Mouse (Mus musculus) midbrain, embryonic 15.5 days (tissue): ENCODE data around the gene Mex3a. TPM values are rescaled to one million over a fixed set of nuclear protein-coding genes. Genes with fewer than 3 reads are reported as not detected.

ENCODE experiments used
- ATAC-seq: fragments of 200-750 bp; cut with Nextera tagmentation; replicated peaks from 2 replicates; pipeline ENCODE4 v1.8.0; 2017; ENCODE audit warnings: moderate TSS enrichment
- H3K27ac ChIP-seq: fragments of 300-500 bp; sonication (generic); 2 replicates; pipeline ENCODE4 v1.5.1; 2015; ENCODE audit warnings: mild to moderate bottlenecking, inconsistent platforms
- H3K27me3 ChIP-seq: fragments of 300-500 bp; sonication (generic); replicated peaks from 2 replicates; pipeline ENCODE4 v1.6.1; 2015; ENCODE audit warnings: inconsistent platforms
- H3K36me3 ChIP-seq: fragments of 300-500 bp; sonication (generic); replicated peaks from 2 replicates; pipeline ENCODE4 v1.6.1; 2015; ENCODE audit warnings: inconsistent platforms
- H3K4me1 ChIP-seq: fragments of 300-500 bp; sonication (generic); 2 replicates; pipeline ENCODE4 v1.6.1; 2015; ENCODE audit warnings: inconsistent platforms
- H3K4me2 ChIP-seq: fragments of 300-500 bp; sonication (generic); 2 replicates; pipeline ENCODE4 v1.6.1; 2015; ENCODE audit warnings: inconsistent platforms, mild to moderate bottlenecking, moderate library complexity
- H3K4me3 ChIP-seq: fragments of 300-500 bp; sonication (generic); 2 replicates; pipeline ENCODE4 v1.5.1; 2015; ENCODE audit warnings: mild to moderate bottlenecking, inconsistent platforms
- H3K9ac ChIP-seq: fragments of 300-500 bp; sonication (generic); 2 replicates; pipeline ENCODE4 v1.6.1; 2015; ENCODE audit warnings: mild to moderate bottlenecking, inconsistent platforms
- H3K9me3 ChIP-seq: fragments of 300-500 bp; sonication (generic); 2 replicates; pipeline ENCODE4 v1.6.1; 2016; ENCODE audit warnings: inconsistent platforms
- WGBS: fragments of 180-500 bp; shearing (Covaris S2); methylation state at CpG from one replicate; pipeline ENCODE4 v1.1.7; 2015; ENCODE audit warnings: mixed read lengths; 5-methylcytosine and 5-hydroxymethylcytosine counted together
- polyA plus RNA-seq: library from polyadenylated mRNA; unstranded; fragments of >200 nt; fragmentation: Nextera tagmentation; extraction: Ambion mirVana; gene quantifications from 2 replicates; pipeline ENCODE4 v1.2.1, GENCODE M21; 2015

Gene Mex3a
- polyA plus RNA-seq, 1 experiment from 2014 or later = 37.0 TPM

- 88% methylated on average over 7 of the region's 7 CpGs for WGBS
- Histone ChIP-seq H3K4me1 (peaks cover 33% of the 10 kb centered on the region), H3K27ac (no peak overlapping the region), H3K27me3 (0 out of 2 replicates have a peak, but pooled peaks cover 8% of the 10 kb centered on the region), H3K9ac (no peak overlapping the region), H3K9me3 (no peaks in the 10 kb centered on the region), H3K4me2 (no peak overlapping the region), H3K36me3 (no peaks in the 10 kb centered on the region), H3K4me3 (no peak overlapping the region)
- no peak for ATAC-seq
These were observed 32.1 kb upstream of the Mex3a start for GRCm38 (mm10) chr3:88500087-88500486.

GRCm38 (mm10) chr3:88500655-88501365 lies 31.4 kb upstream of the Mex3a start:
- Histone ChIP-seq H3K27ac (no peak overlapping the region), H3K4me2 (no peak overlapping the region; the same call in 1 of the 2 replicates), H3K4me1 (peaks cover 33% of the 10 kb centered on the region), H3K4me3 (no peak overlapping the region), H3K9me3 (no peaks in the 10 kb centered on the region), H3K9ac (no peak overlapping the region), H3K27me3 (0 out of 2 replicates have a peak, but pooled peaks cover 8% of the 10 kb centered on the region), H3K36me3 (no peaks in the 10 kb centered on the region)
- no peak for ATAC-seq
- 44% methylated on average over 4 of the region's 4 CpGs for WGBS

GRCm38 (mm10) chr3:88501366-88502030 lies 30.7 kb upstream of the Mex3a start:
- no peak for ATAC-seq
- 56% methylated on average over 6 of the region's 6 CpGs for WGBS
- Histone ChIP-seq H3K4me3 (peak overlapping the region; percentile 82), H3K4me1 (peaks cover 33% of the 10 kb centered on the region), H3K27me3 (0 out of 2 replicates have a peak, but pooled peaks cover 8% of the 10 kb centered on the region), H3K36me3 (no peaks in the 10 kb centered on the region), H3K9ac (no peak overlapping the region), H3K9me3 (no peaks in the 10 kb centered on the region), H3K27ac (no peak overlapping the region), H3K4me2 (peak overlapping the region; percentile 92)

GRCm38 (mm10) chr3:88502031-88502571 lies 30.1 kb upstream of the Mex3a start:
- H3K4me1 ChIP-seq = peaks cover 33% of the 10 kb centered on the region
- no peaks in the 10 kb centered on the region for H3K36me3 ChIP-seq
- H3K4me3 ChIP-seq = peak overlapping the region; percentile 82
- ATAC-seq = no peak; the same call in 1 of the 2 replicates
- H3K27me3 ChIP-seq = 0 out of 2 replicates have a peak, but pooled peaks cover 8% of the 10 kb centered on the region
- H3K4me2 ChIP-seq = peak overlapping the region; percentile 92
- no peak overlapping the region for H3K27ac ChIP-seq
- H3K9ac ChIP-seq = peak overlapping the region; percentile 81
- no peaks in the 10 kb centered on the region for H3K9me3 ChIP-seq
- WGBS = 14% methylated on average over 11 of the region's 11 CpGs

- H3K4me1 ChIP-seq = peaks cover 33% of the 10 kb centered on the region
- peak overlapping the region; percentile 81 for H3K9ac ChIP-seq
- peak overlapping the region; percentile 82 for H3K4me3 ChIP-seq
- peak; percentile 95 for ATAC-seq
- H3K36me3 ChIP-seq = no peaks in the 10 kb centered on the region
- 0 out of 2 replicates have a peak, but pooled peaks cover 8% of the 10 kb centered on the region for H3K27me3 ChIP-seq
- WGBS = under 1% methylated on average over 55 of the region's 55 CpGs
- peak overlapping the region; percentile 74 for H3K27ac ChIP-seq
- H3K4me2 ChIP-seq = peak overlapping the region; percentile 92
- H3K9me3 ChIP-seq = no peaks in the 10 kb centered on the region
These were observed 29.3 kb upstream of the Mex3a start for GRCm38 (mm10) chr3:88502641-88503504.

- WGBS = 10% methylated on average over 4 of the region's 4 CpGs
- Histone ChIP-seq H3K4me1 (peaks cover 33% of the 10 kb centered on the region), H3K9me3 (no peaks in the 10 kb centered on the region), H3K27ac (peak overlapping the region; percentile 74; the same call in 1 of the 2 replicates), H3K36me3 (no peaks in the 10 kb centered on the region), H3K4me3 (peak overlapping the region; percentile 82), H3K4me2 (peak overlapping the region; percentile 92), H3K9ac (peak overlapping the region; percentile 81), H3K27me3 (0 out of 2 replicates have a peak, but pooled peaks cover 8% of the 10 kb centered on the region)
- peak; percentile 24; the same call in 1 of the 2 replicates for ATAC-seq
These were observed 28.7 kb upstream of the Mex3a start for GRCm38 (mm10) chr3:88503505-88503863.

GRCm38 (mm10) chr3:88503881-88504746 lies 28.1 kb upstream of the Mex3a start:
- Histone ChIP-seq H3K4me2 (no peak overlapping the region; the same call in 1 of the 2 replicates), H3K4me1 (peaks cover 33% of the 10 kb centered on the region), H3K9ac (no peak overlapping the region), H3K9me3 (no peaks in the 10 kb centered on the region), H3K4me3 (no peak overlapping the region), H3K36me3 (no peaks in the 10 kb centered on the region), H3K27me3 (0 out of 2 replicates have a peak, but pooled peaks cover 8% of the 10 kb centered on the region), H3K27ac (no peak overlapping the region)
- no peak for ATAC-seq
- 46% methylated on average over 8 of the region's 8 CpGs for WGBS

GRCm38 (mm10) chr3:88505081-88505480 lies 27.1 kb upstream of the Mex3a start:
- no peak overlapping the region for H3K4me2 ChIP-seq
- H3K9me3 ChIP-seq = no peaks in the 10 kb centered on the region
- H3K4me1 ChIP-seq = peaks cover 40% of the 10 kb centered on the region
- no peak for ATAC-seq
- 63% methylated on average over 6 of the region's 6 CpGs for WGBS
- H3K36me3 ChIP-seq = no peaks in the 10 kb centered on the region
- no peak overlapping the region for H3K9ac ChIP-seq
- no peak overlapping the region for H3K27ac ChIP-seq
- 0 out of 2 replicates have a peak, but pooled peaks cover 8% of the 10 kb centered on the region for H3K27me3 ChIP-seq
- H3K4me3 ChIP-seq = no peak overlapping the region

- Histone ChIP-seq H3K36me3 (no peaks in the 10 kb centered on the region), H3K9me3 (no peaks in the 10 kb centered on the region), H3K4me1 (peaks cover 44% of the 10 kb centered on the region), H3K4me2 (no peak overlapping the region), H3K27me3 (0 out of 2 replicates have a peak, but pooled peaks cover 8% of the 10 kb centered on the region), H3K27ac (no peak overlapping the region), H3K4me3 (no peak overlapping the region), H3K9ac (no peak overlapping the region)
- WGBS = 60% methylated on average over 7 of the region's 7 CpGs
- ATAC-seq = no peak
These were observed 26.4 kb upstream of the Mex3a start for GRCm38 (mm10) chr3:88505765-88506164.

GRCm38 (mm10) chr3:88509250-88509649 lies 22.9 kb upstream of the Mex3a start:
- Histone ChIP-seq H3K9me3 (no peaks in the 10 kb centered on the region), H3K4me1 (peaks cover 27% of the 10 kb centered on the region), H3K9ac (no peak overlapping the region; the same call in 1 of the 2 replicates), H3K27me3 (0 out of 2 replicates have a peak, but pooled peaks cover 3% of the 10 kb centered on the region), H3K27ac (peak overlapping the region; percentile 87), H3K4me2 (peak overlapping the region; percentile 56), H3K36me3 (no peaks in the 10 kb centered on the region), H3K4me3 (peak overlapping the region; percentile 37)
- ATAC-seq = peak; percentile 19; the same call in 1 of the 2 replicates
- 78% methylated on average over 3 of the region's 3 CpGs for WGBS
